Mouse (Mus musculus) kidney, adult 9 months (tissue): Measurements from ENCODE around the gene Tprn.
A peak's percentile ranks its signal among the peaks of the same experiment; 100 is the strongest.

Experiments
- DNase-seq: peaks from one replicate; pipeline ENCODE4 v3.0.0; 2022

The Tprn gene

DNA sequence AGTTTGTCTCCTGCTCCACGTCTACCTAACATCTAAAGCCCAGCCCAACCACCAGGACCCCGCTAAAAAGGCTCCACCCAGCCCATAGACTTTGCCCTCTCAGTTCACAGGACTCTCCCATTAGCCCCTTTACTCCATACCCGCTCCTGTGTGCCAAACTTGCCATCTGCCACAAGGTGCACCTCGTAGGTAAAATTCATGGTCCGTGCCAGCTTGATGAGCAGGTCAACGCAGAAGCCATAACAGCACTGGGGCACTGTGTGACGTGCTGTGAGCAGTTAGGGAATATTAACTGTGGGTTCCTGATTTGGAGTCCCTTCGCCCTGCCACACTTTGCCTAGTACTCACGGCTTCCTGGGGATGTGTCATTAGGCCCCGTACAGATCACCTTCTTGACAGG, 35.6 kb downstream of the Tprn start:
- DNase-seq: no peak

DNA sequence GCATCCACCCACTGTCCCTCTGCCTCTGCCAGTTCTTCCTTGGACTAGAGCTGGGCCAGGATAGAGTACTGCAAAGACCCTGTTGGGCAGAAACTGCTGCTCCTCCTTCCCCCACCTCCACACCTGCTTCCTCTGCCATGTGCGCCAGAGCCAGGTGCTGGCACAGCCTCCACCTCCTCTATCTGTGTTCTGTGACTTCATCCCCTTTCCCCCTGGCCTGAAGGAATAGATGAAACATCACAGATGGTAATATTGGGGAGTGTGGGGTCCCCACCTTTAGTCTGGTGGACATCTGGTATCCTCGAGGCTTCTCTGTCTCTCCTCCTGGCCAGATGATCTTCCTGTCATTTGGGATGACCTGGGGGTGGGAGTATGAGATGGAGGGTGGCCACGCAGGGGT, 41.0 kb downstream of the Tprn start:
- no peak for DNase-seq

DNA sequence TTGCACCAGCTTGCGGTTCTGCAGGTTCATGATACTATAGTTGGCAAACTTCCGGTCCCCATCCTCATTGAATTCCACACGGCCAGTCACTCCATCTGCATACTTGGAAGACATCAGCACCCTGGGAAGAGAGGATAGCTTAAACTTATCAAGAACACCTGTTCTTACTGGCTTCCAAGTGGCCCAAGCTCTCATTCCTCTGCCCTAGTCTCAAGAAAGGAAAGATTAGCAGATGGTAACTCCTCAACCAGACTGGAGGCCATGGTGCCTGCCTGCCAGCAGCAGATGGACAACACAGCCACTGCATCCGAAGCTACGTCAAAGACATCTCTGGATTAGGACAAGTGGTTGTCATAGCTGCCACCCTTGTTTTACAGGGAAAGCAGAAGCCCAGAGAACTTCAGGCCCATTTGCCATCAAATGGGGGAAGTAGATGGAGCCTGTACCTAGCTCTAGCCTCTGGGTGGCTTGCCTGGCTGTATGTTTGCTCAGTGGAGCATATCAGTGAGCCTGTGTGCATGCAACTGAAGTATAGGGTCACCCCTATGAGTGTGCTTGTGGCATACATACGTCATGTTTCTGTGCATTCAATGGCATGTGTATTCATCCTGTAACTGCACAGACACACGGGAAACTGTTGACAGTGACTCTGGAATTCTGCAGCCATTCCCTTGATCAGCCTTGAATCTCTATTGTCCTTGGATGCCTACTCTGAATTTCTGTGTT, 41.7 kb downstream of the Tprn start:
- no peak for DNase-seq

DNA sequence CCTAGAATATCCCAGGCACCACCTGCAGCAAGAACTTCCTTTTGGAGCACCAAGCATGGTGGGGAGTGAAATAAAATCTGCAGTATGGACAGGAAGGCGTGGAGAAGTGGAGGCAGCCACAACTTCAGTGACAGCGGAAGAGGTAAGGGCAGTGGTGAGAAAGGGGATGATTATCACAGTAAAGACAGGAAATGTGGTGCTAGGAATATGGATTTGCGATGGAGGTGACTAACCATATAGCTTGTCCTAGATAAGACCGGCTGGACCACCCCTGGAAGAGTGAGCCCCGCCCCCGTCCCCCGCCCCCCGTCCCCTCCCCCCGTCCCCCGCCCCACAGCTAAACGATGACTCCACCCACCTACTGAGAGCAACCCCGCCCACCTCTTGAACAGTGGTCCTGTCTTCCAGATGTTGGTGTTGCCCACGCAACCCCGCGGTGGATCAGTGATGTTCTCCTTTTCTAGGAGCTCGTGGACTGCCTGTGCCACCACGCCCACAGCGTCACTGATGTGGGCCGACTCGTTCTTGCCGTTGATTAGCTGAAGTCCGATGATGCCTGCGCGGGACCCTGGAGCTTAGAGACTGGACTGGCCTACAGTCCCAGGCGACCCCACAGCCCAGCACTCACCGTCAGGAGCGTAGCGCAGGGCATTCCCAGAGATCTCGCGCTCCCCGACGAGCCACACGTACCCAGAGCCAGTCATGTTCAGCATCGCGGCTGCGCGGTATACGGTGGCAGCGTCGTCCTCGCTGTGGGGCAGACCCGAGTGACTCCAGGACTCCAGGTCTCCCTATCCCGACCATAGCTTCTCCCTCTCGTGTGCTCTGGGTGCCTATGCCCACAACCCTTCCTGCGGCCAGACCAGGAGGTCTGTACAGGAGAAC, 42.5 kb downstream of the Tprn start:
- DNase-seq: no peak

DNA sequence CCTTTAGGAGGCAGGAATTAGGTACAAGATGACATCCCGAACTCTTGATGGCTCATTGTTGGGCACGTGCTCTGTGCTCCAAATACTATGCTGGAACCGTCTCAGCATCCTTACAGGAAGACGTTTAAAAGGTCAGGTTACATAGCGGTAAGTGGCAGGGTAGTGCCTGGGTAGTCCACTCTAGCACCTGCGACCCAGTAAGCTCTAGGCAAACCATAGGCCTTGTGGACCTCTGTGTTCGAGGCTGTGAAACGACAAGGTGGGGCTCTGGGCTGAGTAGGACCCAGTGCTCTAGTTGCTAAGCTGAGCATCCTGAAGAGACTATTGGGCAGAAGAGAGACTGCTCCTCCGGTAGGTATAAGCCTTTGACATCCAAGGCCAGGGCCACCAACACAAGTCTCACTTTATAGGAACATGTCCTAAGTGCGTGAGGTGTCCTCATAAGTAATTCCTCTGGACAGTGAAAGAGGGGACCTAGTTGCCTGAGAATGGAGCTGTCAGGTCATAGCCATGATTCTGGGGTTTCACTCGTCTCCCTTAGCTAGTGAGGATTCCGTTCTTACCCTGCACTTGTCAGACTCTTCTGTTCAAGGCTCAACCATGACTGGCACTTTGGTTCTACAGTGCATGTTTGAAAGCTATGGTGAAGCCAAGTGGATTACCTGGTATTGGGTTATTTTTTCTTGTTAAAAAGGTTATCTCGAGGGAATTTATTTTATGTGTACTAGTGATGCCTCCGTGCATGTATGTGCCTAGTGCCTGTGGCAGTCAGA, 43.4 kb downstream of the Tprn start:
- DNase-seq: no peak

DNA sequence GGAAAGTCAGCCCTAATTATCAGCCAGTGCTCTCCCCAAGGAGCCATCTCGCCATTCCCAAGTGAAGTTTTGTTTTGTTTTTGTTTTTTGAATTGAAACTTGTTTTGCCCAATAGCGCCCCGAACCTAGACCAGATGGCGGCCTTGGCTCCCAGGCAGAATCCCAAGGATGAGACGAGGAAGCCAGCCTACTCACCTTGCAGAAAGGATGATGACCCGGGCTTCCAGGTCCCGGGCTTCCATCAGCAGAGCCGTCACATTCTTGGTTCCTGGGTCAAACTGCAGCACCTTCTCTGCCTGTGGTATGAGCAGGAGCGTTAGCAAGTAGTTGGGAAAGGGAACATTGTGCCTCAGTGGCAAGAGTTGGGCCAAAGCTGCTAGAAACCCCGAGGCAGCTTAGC, 47.8 kb downstream of the Tprn start:
- no peak for DNase-seq

DNA sequence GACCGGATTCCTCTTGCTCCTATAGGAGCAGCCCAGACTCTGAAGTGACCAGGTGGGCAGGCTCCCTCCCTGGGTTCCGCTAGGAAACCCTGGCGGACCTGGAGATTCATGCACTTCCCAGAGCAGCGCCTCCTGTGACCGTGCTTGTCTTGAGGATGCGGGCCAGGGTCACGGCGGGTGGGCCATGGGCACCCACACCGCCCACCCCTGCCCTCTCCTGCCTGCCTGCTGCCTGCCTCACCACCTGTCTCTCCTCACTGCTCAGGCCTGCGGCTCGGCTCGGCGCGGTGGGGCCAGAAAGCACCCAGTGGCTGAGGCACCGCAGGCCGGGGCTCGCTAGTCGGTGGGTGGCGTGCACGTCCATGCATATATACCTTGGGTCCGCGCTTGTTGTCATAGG, 48.6 kb downstream of the Tprn start:
- DNase-seq: no peak

DNA sequence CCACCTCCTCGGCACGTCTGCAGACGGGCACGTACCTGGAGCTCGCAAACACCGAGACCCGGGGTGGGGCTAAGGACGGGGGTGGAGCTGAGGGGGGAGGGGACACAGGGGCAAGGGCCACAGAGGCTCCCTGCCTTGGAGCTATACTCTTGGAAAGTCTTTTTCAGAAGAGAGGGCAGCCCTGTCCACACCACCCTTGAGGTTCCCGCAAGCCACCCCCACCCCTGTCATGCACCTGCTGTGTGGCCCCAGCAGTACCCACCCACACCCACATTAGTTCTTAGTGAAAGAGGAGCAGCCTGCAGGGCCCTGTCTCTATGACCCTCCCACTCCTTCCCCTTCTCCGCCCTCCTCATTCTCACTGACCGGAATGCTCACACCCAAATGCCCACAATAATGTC, 49.1 kb downstream of the Tprn start:
- DNase-seq: no peak

DNA sequence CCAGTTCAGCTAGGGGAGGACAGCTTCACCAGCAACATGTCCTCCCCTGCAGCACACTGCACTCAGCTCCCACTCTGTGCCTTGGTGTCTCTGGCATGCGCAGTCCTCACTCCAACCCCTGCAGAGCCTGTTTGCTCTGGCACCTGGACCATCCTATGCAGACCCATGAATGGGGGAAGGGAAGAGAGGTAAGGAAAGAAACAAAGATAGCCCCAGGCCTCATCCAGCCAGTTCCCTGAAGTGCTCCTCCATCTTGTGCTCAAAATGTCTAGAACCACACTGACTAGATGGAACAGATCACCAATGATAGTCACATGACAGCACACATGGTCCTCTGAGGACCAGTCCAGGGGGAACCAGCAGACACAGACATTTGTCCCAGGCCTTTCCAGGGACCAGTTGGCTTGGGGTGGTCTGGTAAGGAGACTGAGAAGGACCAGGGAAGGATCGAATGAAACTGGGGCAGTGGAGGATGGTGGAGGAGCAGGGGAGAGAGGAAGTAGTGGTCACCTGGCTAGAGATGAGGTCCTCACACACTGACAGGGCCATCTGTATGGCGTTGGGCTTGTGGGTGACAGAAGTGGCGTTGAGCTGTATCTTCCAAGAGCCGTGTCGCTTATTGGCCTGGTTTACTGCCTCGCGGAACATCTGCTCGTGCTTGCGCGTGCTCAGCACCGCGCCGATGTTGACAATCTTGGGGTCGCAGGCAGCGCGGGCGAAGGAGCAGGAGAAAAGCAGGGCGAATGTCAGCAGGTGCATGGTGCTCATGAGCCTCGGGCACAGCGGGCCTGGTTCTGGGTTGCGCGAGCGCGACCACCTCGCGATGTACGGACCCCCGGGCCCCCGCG, 55.9 kb downstream of the Tprn start:
- DNase-seq: no peak

DNA sequence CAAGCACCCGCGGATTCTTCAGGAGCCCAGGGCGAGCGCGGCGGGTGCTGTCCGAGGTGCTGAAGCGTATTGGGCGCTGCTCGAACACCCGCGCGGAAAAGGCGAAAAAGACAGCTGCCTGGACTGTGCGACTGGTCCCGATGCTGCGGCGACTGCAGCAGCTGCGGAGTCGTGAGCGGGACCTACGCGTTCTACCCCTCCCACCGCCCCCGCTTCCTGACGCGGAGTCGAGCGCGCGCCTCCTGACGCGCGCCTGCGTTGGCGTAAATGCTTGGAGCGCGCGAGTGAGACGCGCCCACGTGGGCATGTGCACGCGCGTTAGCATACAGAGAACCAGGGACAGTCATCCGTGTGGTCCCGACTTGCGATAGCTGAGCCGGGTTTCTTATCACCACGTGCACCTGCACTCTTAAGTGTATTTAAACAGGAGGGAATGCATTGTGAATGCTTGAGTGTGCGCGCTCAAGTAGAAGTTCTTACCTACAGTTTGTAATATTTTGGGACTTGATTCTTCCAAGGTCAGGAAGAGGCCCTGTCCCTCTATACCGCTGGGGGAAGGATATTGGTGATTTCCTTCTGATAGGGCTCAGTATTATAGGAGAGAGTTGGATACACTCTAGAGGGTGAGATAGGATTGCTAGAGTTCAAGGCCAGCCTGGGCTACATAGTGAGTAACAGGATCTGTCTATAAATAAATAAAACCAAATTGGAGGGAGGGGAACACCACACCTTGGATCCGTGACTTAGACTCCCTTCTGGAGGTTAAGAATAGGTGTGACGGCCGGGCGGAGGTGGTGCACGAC, 56.8 kb downstream of the Tprn start, which contains the start of gene Grin1:
Gene Grin1, minus strand, starts transcription at position 217 of the 803 bp plus-strand sequence.
- DNase-seq: peak; percentile 38
